Mouse (Mus musculus) small intestine, adult 2 months (tissue): ENCODE results near the gene Sik1.

Experiments
- CTCF ChIP-seq: fragments of 200-500 bp; IDR thresholded peaks from 2 replicates; pipeline ENCODE4 v1.5.1; 2012; ENCODE audit warnings: low read depth, mild to moderate bottlenecking, control low read depth, inconsistent platforms, low read length, moderate library complexity, mixed read lengths; ENCODE audit not compliant: insufficient replicate concordance, insufficient read length; ENCODE audit errors: extremely low read depth
- POLR2A ChIP-seq: fragments of 200-500 bp; IDR thresholded peaks from 2 replicates; pipeline ENCODE4 v1.6.1; 2012; ENCODE audit warnings: low read depth, mild to moderate bottlenecking, control low read depth, inconsistent platforms, low read length, moderate library complexity

DNA sequence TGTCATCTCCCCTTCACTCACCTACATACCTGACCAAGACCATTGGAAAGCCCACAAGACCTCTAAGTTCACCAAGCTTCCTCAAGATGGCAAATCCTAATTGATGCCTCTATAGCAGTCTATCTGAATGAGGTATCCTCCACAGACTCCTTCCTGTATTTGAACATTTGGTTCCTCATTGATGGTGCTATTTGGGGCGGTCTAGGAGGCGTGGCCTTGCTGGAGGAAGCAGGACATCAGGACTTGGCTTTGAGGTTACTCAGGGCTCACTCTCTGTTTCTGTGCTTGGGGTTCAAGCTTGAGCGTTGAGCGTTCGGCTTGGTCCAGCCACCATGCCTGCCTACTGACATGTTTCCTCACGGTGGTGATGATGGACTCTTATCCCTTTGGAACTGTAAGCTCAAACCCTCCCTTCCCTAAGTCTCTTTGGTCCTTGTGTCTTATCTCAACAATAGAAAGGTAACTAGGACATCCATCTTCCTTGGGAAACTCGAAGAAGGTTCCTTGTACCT is 54.7 kb downstream of the Sik1 start:
- TF ChIP-seq POLR2A (no peak), CTCF (no peak)
